Mouse (Mus musculus) E14TG2a.4 (cell line): ENCODE data around the gene Ccnyl1.

Experiments used
- H3K27me3 ChIP-seq: 2 replicates; pipeline ENCODE4 v1.6.1; 2014; ENCODE audit warnings: low read length, control low read depth; ENCODE audit not compliant: insufficient read depth
- H3K36me3 ChIP-seq: 2 replicates; pipeline ENCODE4 v1.6.1; 2014; ENCODE audit warnings: low read length, control low read depth; ENCODE audit not compliant: insufficient read depth
- H3K4me1 ChIP-seq: replicated peaks from 2 replicates; pipeline ENCODE4 v1.6.1; 2014; ENCODE audit warnings: low read depth, low read length, control low read depth
- H3K4me3 ChIP-seq: replicated peaks from 2 replicates; pipeline ENCODE4 v1.5.1; 2014; ENCODE audit warnings: mild to moderate bottlenecking, low read length
- H3K9me3 ChIP-seq: 2 replicates; pipeline ENCODE4 v1.6.1; 2014; ENCODE audit warnings: low read length, control low read depth
- CTCF ChIP-seq: conservative IDR thresholded peaks from 2 replicates; pipeline ENCODE4 v1.5.1; 2014; ENCODE audit warnings: low read length
- NANOG ChIP-seq: IDR thresholded peaks from 2 replicates; pipeline ENCODE4 v1.6.1; 2014; ENCODE audit warnings: borderline replicate concordance, low read length, mixed read lengths
- POU5F1 ChIP-seq: IDR thresholded peaks from 2 replicates; pipeline ENCODE4 v1.6.1; 2014; ENCODE audit warnings: low read length, borderline replicate concordance

Ccnyl1 gene

DNA sequence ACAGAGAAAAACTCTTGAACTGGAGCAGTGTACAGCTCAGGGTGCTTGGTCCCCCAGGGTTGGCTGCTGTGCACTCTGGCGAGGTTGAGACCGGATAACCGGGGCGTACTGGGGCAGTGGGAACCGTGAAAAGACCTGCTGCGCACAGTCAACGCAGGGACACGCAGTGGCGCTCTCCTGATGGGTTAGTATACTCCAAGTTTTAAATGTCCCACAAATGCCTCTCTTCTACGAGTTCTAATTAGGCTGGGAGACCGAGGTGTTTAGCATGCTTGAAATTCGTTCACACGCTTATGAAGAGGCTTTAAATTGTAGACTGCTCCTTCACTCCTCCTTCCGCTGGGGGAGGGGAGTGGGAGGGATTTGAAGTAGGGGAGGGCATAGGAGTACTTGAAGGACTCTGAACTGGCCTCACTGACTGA is 48.4 kb downstream of the Ccnyl1 start:
- Histone ChIP-seq H3K4me3 (peak overlapping the region; percentile 75), H3K36me3 (peaks cover 28% of the 10 kb centered on the region)
- TF ChIP-seq CTCF (no peak), POU5F1 (no peak), NANOG (no peak)

DNA sequence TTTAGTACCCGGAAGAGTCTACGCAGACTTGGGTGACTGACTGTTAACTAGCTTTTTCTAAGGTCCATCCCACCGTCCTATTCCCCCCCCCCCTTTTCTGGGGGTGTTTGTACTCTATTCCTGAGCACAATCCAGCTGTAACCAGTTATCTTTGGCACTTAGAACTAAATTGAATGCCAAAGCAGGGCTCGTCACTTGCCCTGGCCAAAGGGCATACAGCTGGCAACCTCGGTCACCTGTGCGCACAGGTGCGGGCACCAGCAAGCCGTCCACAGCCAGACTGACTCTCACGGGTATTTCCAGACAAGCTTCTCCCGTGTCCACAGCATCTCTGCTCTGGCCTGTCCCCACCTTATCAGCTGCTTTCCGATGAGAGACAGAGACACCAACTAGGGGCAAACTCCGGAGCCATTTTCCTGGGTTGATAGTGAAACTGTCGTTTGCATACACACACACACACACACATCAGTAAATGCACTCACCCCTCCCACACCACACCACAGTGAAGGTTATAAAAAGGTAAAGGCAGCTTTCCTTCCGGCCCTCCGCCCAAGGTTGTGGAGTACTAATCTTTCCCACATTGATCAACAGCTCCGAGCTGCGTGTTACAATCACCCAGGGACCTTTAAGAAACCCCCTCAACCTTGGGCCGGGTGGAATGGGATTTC is 52.6 kb downstream of the Ccnyl1 start:
- H3K36me3 ChIP-seq = no peaks in the 10 kb centered on the region
- TF ChIP-seq POU5F1 (no peak), NANOG (no peak)
- peaks cover 6% of the 10 kb centered on the region; the same call in 1 of the 2 replicates for H3K9me3 ChIP-seq
- H3K27me3 ChIP-seq = no peaks in the 10 kb centered on the region
- no peak overlapping the region for H3K4me3 ChIP-seq
- peaks cover 46% of the 10 kb centered on the region for H3K4me1 ChIP-seq

More for the DNA sequence above, 48.4 kb downstream of the Ccnyl1 start:
- Histone ChIP-seq H3K27me3 (no peaks in the 10 kb centered on the region), H3K4me1 (peaks cover 51% of the 10 kb centered on the region), H3K9me3 (no peaks in the 10 kb centered on the region)

DNA sequence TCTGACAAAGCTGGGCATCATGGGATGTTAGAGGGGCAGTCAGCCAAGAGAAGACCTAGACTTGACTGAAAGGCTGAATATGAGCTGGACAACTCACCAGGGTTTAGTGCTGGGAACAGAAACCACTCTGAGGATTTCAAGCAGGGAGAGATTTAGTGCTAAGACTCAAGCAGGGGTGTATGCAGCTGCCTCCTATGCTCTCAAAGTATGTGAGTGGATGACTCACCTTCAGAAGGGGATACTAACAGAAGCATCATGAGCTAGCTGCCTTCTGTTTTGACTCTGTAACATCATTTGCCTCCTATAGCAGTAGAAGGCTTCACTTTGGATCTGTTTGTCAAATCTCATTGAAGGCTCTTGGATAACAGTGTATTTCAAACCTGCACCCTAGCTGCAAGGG is 54.4 kb downstream of the Ccnyl1 start:
- H3K4me3 ChIP-seq = no peak overlapping the region
- peaks cover 6% of the 10 kb centered on the region; the same call in 1 of the 2 replicates for H3K9me3 ChIP-seq
- H3K4me1 ChIP-seq = peaks cover 29% of the 10 kb centered on the region
- H3K27me3 ChIP-seq = no peaks in the 10 kb centered on the region
- no peak for TF ChIP-seq NANOG
- TF ChIP-seq POU5F1 = no peak
- TF ChIP-seq CTCF = no peak
- H3K36me3 ChIP-seq = no peaks in the 10 kb centered on the region

DNA sequence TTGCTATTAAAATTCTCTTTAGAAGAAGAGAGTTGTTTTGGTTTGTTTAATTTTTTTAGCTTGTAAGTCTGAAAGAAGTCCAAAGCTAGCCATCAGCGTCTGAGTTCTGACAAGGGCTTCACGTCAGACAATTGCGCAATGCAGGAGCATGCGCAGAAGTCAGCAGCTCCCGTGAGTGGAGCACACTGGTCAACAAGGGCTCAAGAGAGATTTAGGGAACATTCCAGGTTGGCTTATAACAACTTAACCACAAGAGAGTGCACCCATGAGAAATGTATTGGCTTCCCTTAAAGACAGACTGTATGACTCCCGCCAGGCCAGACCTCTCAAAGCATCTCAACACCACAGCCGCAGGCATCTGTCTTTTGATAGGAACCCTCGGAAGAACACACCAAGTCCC is 62.9 kb downstream of the Ccnyl1 start:
- TF ChIP-seq POU5F1 (no peak), NANOG (no peak), CTCF (no peak)
- Histone ChIP-seq H3K36me3 (no peaks in the 10 kb centered on the region), H3K9me3 (no peaks in the 10 kb centered on the region), H3K4me1 (peaks cover 11% of the 10 kb centered on the region), H3K27me3 (no peaks in the 10 kb centered on the region; the same call in 1 of the 2 replicates), H3K4me3 (no peak overlapping the region)

DNA sequence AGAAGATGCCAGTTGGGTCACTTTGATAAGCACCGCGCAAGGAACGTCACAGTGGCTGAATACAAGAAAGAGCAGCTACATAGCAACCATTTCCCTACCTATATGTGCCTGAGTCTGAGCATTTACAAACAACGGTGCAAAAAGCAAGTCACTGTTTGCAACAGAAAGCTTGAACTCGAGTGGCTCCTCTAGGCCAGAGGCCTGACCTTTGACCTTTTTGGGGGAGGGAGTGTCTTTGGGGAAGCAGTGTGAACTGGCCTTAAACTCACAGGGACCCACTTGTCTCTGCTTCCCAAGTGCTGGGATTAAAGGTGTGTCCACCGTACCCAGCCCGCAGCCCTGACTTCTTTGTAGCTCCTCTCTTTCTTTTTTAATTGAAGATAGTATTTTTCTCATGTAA is 63.4 kb downstream of the Ccnyl1 start:
- no peaks in the 10 kb centered on the region for H3K36me3 ChIP-seq
- H3K27me3 ChIP-seq = no peaks in the 10 kb centered on the region; the same call in 1 of the 2 replicates
- no peaks in the 10 kb centered on the region for H3K9me3 ChIP-seq
- H3K4me1 ChIP-seq = peaks cover 11% of the 10 kb centered on the region
- no peak for TF ChIP-seq POU5F1
- TF ChIP-seq NANOG = no peak
- no peak for TF ChIP-seq CTCF
- no peak overlapping the region for H3K4me3 ChIP-seq

DNA sequence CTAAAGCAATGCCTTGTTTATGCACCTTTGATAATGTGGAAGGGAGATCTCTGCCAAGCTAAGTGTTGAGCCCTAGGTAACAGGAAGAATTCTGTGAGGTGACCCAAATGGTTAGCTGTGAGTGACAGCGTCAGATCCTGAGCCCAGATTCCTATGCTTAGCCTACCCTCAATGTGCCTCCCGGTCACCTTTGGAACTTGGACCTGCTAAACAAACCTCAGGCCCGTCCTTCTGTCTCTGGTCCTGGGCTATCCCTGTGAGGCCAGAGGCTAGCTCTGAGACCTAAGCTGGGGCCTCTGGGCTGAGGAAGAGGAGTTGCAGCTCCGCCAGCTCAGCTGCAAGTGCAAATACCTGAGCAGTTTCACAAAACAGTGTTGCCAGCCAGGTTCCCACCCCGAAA is 64.4 kb downstream of the Ccnyl1 start:
- H3K27me3 ChIP-seq = no peaks in the 10 kb centered on the region; the same call in 1 of the 2 replicates
- no peaks in the 10 kb centered on the region for H3K9me3 ChIP-seq
- no peaks in the 10 kb centered on the region for H3K36me3 ChIP-seq
- no peak overlapping the region for H3K4me3 ChIP-seq
- no peak for TF ChIP-seq CTCF
- TF ChIP-seq POU5F1 = no peak
- TF ChIP-seq NANOG = no peak
- H3K4me1 ChIP-seq = peaks cover 11% of the 10 kb centered on the region

DNA sequence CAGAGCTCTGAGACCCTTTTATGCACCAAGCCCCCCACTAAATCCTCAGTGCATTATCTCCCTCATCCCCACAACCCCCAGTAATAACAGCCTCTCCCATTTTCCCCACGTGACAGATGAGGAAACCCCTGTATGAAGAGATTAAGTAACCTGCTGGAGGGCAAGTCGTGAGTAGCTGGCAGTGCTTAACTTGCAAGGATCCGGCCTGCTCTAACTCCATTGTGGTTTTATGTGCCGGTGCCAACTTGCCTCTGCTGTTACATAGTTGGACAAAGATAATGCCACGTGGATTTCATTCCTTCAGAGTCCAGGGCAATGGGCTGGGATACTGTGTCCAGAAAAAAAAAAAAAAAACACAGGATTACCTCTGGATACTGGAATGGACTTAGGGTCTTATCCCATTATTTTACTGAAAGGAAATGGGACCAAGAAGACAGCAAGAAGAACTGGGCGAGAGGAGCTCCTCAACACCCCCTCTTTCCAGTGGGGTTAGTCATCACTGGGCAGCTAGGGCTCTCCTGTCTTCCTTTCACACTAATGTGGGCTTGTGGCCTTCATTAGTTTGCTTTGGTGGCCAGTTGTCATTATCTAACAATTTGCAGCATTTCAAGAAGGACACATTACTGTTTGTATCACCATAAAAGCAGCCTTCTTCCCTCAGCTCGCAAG is 65.8 kb downstream of the Ccnyl1 start:
- Histone ChIP-seq H3K9me3 (no peaks in the 10 kb centered on the region), H3K4me3 (no peak overlapping the region), H3K27me3 (no peaks in the 10 kb centered on the region; the same call in 1 of the 2 replicates), H3K36me3 (no peaks in the 10 kb centered on the region), H3K4me1 (peaks cover 11% of the 10 kb centered on the region)
- TF ChIP-seq NANOG (no peak), CTCF (no peak), POU5F1 (no peak)

DNA sequence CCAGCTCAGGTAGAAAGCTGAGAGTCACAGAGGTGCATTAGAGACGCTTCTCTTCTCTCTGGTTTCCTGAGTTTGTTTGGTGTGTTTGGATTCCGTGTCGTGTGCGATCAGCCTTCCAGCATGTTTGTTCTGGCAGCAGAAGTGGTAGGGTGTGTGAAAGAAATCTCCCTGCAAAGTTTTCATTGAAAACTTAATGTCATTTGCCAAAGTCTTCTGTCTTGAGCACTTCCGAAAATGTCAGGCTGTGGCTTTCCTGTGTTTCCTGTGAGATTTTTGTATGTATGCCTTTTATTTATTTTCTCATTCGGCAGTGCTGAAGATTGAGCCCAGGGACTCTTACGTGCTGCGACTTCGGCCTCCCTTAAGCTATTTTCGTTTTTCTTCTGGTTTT is 66.4 kb downstream of the Ccnyl1 start:
- H3K36me3 ChIP-seq = no peaks in the 10 kb centered on the region
- H3K4me1 ChIP-seq = peaks cover 11% of the 10 kb centered on the region
- TF ChIP-seq POU5F1 (no peak), CTCF (no peak), NANOG (no peak)
- no peak overlapping the region for H3K4me3 ChIP-seq
- no peaks in the 10 kb centered on the region for H3K9me3 ChIP-seq
- no peaks in the 10 kb centered on the region; the same call in 1 of the 2 replicates for H3K27me3 ChIP-seq

DNA sequence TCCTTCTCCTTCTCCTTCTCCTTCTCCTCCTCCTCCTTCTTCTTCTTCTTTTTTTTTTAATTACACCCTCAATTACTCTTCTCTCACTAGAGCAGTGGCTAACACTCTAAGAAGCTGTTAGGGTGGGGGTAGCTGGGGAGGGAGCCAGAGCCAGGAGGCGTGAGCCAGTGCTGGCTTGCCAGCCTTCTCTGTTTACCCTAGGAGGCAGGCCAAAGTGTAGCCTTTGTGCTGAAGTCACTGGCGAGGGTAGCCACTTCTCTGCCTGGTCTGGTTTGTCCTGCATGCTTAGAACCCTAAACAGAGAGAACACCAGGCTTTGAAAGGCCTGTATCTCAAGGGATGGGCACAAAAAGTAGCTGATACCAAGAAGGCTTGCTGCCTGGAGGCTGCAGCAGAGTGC is 67.0 kb downstream of the Ccnyl1 start:
- Histone ChIP-seq H3K4me3 (no peak overlapping the region), H3K4me1 (peaks cover 11% of the 10 kb centered on the region), H3K36me3 (no peaks in the 10 kb centered on the region), H3K9me3 (no peaks in the 10 kb centered on the region), H3K27me3 (no peaks in the 10 kb centered on the region; the same call in 1 of the 2 replicates)
- TF ChIP-seq NANOG (no peak), POU5F1 (no peak), CTCF (no peak)
